15 mouse cellular contexts compared by ENCODE assay signal in genomic region chr16:28335025-28335424, GRCm38 (mm10).
"Had no signal": no experiment of that assay in that cellular context is flagged by ENCODE, and none has a peak within 500 bp of the region (broad histone marks: within the 10 kb centered on the region; RNA-seq: fewer than 3 reads in every experiment).

No protein-coding gene starts in this region.

- H3K9ac ChIP-seq: liver, embryonic 14.5 days; lung, embryonic 14.5 days; neural tube, embryonic 12.5 days had no signal

- H3K9me3 ChIP-seq: midbrain, embryonic 10.5 days; neural tube, embryonic 12.5 days had no signal

- H3K27me3 ChIP-seq: neural tube, embryonic 12.5 days had no signal

- H3K36me3 ChIP-seq: midbrain, embryonic 10.5 days; neural tube, embryonic 12.5 days had no signal

- H3K4me2 ChIP-seq: liver, embryonic 11.5 days; lung, embryonic 14.5 days; neural tube, embryonic 12.5 days had no signal

- H3K4me1 ChIP-seq: neural tube, embryonic 12.5 days had no signal

- DNase-seq: lung, adult 18-20 months; lung, embryonic 14.5 days; lung, postnatal 10 days; lung, postnatal 4 days; midbrain, embryonic 14.5 days; right cerebral cortex, postnatal 14 days; right cerebral cortex, postnatal 4 days; spleen, adult 18-20 months; thymus, adult 18-20 months; thymus, postnatal 14 days; thymus, postnatal 36 days had no signal

- H3K27ac ChIP-seq: liver, embryonic 14.5 days; midbrain, embryonic 10.5 days; neural tube, embryonic 12.5 days had no signal

- H3K4me3 ChIP-seq: midbrain, embryonic 10.5 days; neural tube, embryonic 12.5 days had no signal
